7 mouse cellular contexts compared by ENCODE assay signal in the genomic region with DNA sequence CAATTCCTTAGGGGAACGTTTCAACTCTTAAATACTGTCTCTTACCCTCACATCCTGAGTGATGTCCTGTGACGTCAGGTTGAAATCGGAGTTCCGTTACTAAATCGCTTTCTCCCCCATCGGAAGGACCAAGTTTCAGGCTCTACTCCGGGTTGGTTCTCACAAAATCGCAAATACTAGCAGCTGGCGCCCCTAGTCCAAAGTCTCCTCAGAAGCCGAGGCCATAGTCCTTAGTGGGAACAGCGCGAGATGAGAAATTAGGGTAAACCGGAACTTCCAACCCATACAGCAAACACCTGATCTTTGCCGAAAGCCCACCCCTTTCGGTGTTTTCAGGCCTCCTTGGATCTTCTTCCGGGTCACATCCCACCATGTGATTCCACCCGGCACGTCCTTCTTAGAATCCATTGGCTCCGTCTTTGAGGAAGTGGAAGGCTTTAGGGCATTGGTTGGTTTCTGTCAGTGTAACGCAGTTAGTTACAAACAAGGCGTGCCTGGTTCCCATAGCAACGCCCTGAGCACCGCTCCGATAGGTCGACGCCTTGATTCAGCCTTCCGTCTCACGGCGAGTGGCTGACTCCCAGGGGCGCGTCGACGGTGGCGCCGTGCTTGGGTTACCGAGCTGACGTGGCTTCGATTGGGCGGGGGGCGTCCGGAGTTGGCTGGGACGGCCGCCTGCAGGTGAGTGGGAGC. TPM values are rescaled to one million over a fixed set of nuclear protein-coding genes. Genes with fewer than 3 reads are reported as not detected.
DNase-seq lines count a peak whose midpoint lies in the region; ATAC-seq and TF ChIP-seq lines count a peak whose summit lies in the region.

A gene (minus strand): TSS at position 421 of the 693 bp plus-strand sequence.
A gene (plus strand): TSS at position 558 of the 693 bp plus-strand sequence.

- H3K27ac ChIP-seq in embryonic facial prominence, embryonic 10.5 days (replicated peaks) = peak within 1 kb of the TSS; percentile 86
- H3K27ac ChIP-seq in intestine, postnatal 0 days (ENCODE audit: low read depth, low read length) = peak within 1 kb of the TSS; percentile 88
- H3K27ac ChIP-seq in midbrain, embryonic 12.5 days (replicated peaks) = peak within 1 kb of the TSS; percentile 86
- H3K27ac ChIP-seq in small intestine, adult 2 months (ENCODE audit: insufficient read depth, low read depth, low read length) = peak within 1 kb of the TSS; percentile 66

- under 1% methylated on average over 43 of the region's 43 CpGs for WGBS in embryonic facial prominence, embryonic 10.5 days
- WGBS in intestine, postnatal 0 days = under 1% methylated on average over 43 of the region's 43 CpGs
- under 1% methylated on average over 43 of the region's 43 CpGs for WGBS in midbrain, embryonic 12.5 days
- WGBS in small intestine, adult 2 months = under 1% methylated on average over 43 of the region's 43 CpGs

- H3K36me3 ChIP-seq in embryonic facial prominence, embryonic 10.5 days (replicated peaks) = peaks cover 32% of the 10 kb centered on the region
- peaks cover 5% of the 10 kb centered on the region; the same call in 1 of the 2 replicates for H3K36me3 ChIP-seq in intestine, postnatal 0 days (ENCODE audit: control insufficient read depth, insufficient read depth)
- peaks cover 22% of the 10 kb centered on the region for H3K36me3 ChIP-seq in midbrain, embryonic 12.5 days
- H3K36me3 ChIP-seq in small intestine, adult 2 months (ENCODE audit: control insufficient read depth, insufficient read depth, low read length) = no peaks in the 10 kb centered on the region

- ATAC-seq in intestine, postnatal 0 days = peak; percentile 99
- ATAC-seq in midbrain, embryonic 12.5 days (ENCODE audit: low FRiP score, low read depth) = peak; percentile 100

- TF ChIP-seq CTCF in intestine, postnatal 0 days (IDR thresholded peaks at IDR 0.05; ENCODE audit: low read depth) = peak; percentile 13; the same call in 1 of the 2 replicates
- no peak for TF ChIP-seq CTCF in small intestine, adult 2 months (IDR thresholded peaks at IDR 0.05; ENCODE audit: extremely low read depth, insufficient read length, insufficient replicate concordance, low read depth, low read length)

- H3K4me3 ChIP-seq in embryonic facial prominence, embryonic 10.5 days = peak within 1 kb of the TSS; percentile 86
- peak within 1 kb of the TSS; percentile 82 for H3K4me3 ChIP-seq in intestine, postnatal 0 days (ENCODE audit: low read depth, low read length)
- H3K4me3 ChIP-seq in midbrain, embryonic 12.5 days = peak within 1 kb of the TSS; percentile 96
- H3K4me3 ChIP-seq in small intestine, adult 2 months (ENCODE audit: low read depth, low read length) = peak within 1 kb of the TSS; percentile 87

- peak within 1 kb of the TSS; percentile 78 for H3K4me2 ChIP-seq in intestine, postnatal 0 days (replicated peaks; ENCODE audit: low read depth)
- H3K4me2 ChIP-seq in midbrain, embryonic 12.5 days (replicated peaks) = peak within 1 kb of the TSS; percentile 81

- peak; percentile 39; the same call in 1 of the 2 replicates for TF ChIP-seq POLR2A in small intestine, adult 2 months (IDR thresholded peaks at IDR 0.05; ENCODE audit: low read depth, low read length)

- H3K9me3 ChIP-seq in embryonic facial prominence, embryonic 10.5 days = no peaks in the 10 kb centered on the region
- no peaks in the 10 kb centered on the region for H3K9me3 ChIP-seq in intestine, postnatal 0 days (ENCODE audit: control insufficient read depth)
- no peaks in the 10 kb centered on the region for H3K9me3 ChIP-seq in midbrain, embryonic 12.5 days

- intact Hi-C loops in left cerebral cortex, postnatal 4 days (cut with DNase I) = no loop called here

- no peaks in the 10 kb centered on the region for H3K27me3 ChIP-seq in embryonic facial prominence, embryonic 10.5 days (replicated peaks; ENCODE audit: low read depth, poor library complexity, severe bottlenecking)
- no peaks in the 10 kb centered on the region for H3K27me3 ChIP-seq in intestine, postnatal 0 days (replicated peaks; ENCODE audit: control insufficient read depth, insufficient read depth, low read length)
- H3K27me3 ChIP-seq in midbrain, embryonic 12.5 days = no peaks in the 10 kb centered on the region
- H3K27me3 ChIP-seq in small intestine, adult 2 months (ENCODE audit: control insufficient read depth, insufficient read depth, low read length) = no peaks in the 10 kb centered on the region

- peak within 1 kb of the TSS; percentile 96 for H3K9ac ChIP-seq in intestine, postnatal 0 days (ENCODE audit: low read depth, low read length)
- H3K9ac ChIP-seq in midbrain, embryonic 12.5 days (replicated peaks) = peak within 1 kb of the TSS; percentile 86

- peaks cover 12% of the 10 kb centered on the region for H3K4me1 ChIP-seq in embryonic facial prominence, embryonic 10.5 days
- H3K4me1 ChIP-seq in intestine, postnatal 0 days (replicated peaks; ENCODE audit: control insufficient read depth, insufficient read depth, low read length) = peaks cover 6% of the 10 kb centered on the region
- peaks cover 18% of the 10 kb centered on the region for H3K4me1 ChIP-seq in midbrain, embryonic 12.5 days
- peaks cover 11% of the 10 kb centered on the region; the same call in 1 of the 2 replicates for H3K4me1 ChIP-seq in small intestine, adult 2 months (ENCODE audit: control insufficient read depth, insufficient read depth, insufficient read length, low read length)

- peak; percentile 95 for DNase-seq in adrenal gland, postnatal 10 days
- DNase-seq in embryonic facial prominence, embryonic 10.5 days (ENCODE audit: low spot score) = peak; percentile 95
- peak; percentile 99 for DNase-seq in gonadal fat pad, adult 2 months (ENCODE audit: low read depth)
- peak; percentile 96 for DNase-seq in left cerebral cortex, postnatal 4 days

RNA-seq across cellular contexts. Expression of the first gene that starts in this region (rescaled TPM):
- 1 to 10 TPM; 1.4 to 3.3 TPM for total RNA-seq in adrenal gland, postnatal 10 days (2021)
- 1.4 and 2.1 TPM in 2 replicates for polyA plus RNA-seq in embryonic facial prominence, embryonic 10.5 days (2016; fragmentation: Nextera tagmentation; extraction: Ambion mirVana)
- 0.65 and 1.0 TPM in 2 replicates for polyA plus RNA-seq in gonadal fat pad, adult 2 months (2012; rRNA removed)
- 1.0 and 1.1 TPM in 2 replicates for polyA plus RNA-seq in intestine, postnatal 0 days (2015; fragmentation: Nextera tagmentation; extraction: Ambion mirVana)
- total RNA-seq in left cerebral cortex, postnatal 4 days (2021) = under 1 TPM; 0.38 to 0.70 TPM
- polyA plus RNA-seq in midbrain, embryonic 12.5 days (2016; fragmentation: Nextera tagmentation; extraction: Ambion mirVana) = 0.70 and 0.76 TPM in 2 replicates
- polyA plus RNA-seq in small intestine, adult 2 months (2012; rRNA removed) = 1.1 and 2.4 TPM in 2 replicates

RNA-seq across cellular contexts. Expression of the second gene that starts in this region (rescaled TPM):
- total RNA-seq in adrenal gland, postnatal 10 days (2021) = 10 to 100 TPM; 53.5 to 71.8 TPM
- polyA plus RNA-seq in embryonic facial prominence, embryonic 10.5 days (2016; fragmentation: Nextera tagmentation; extraction: Ambion mirVana) = 76.0 and 80.5 TPM in 2 replicates
- polyA plus RNA-seq in gonadal fat pad, adult 2 months (2012; rRNA removed) = 114 and 124 TPM in 2 replicates
- polyA plus RNA-seq in intestine, postnatal 0 days (2015; fragmentation: Nextera tagmentation; extraction: Ambion mirVana) = 73.7 and 82.0 TPM in 2 replicates
- 10 to 100 TPM; 59.0 to 61.5 TPM for total RNA-seq in left cerebral cortex, postnatal 4 days (2021)
- polyA plus RNA-seq in midbrain, embryonic 12.5 days (2016; fragmentation: Nextera tagmentation; extraction: Ambion mirVana) = 90.7 and 94.9 TPM in 2 replicates
- polyA plus RNA-seq in small intestine, adult 2 months (2012; rRNA removed) = 28.3 and 49.7 TPM in 2 replicates

Comparison
In these comparisons a context has a peak if more than half of its experiments do, and no peak if none do; other contexts are left out.
1. Peak in every context shown above with its lines: DNase-seq, ATAC-seq, H3K4me3 ChIP-seq and H3K27ac ChIP-seq.